Mouse (Mus musculus) central nervous system, embryonic 18 days (tissue): Measurements from ENCODE around the gene Plcxd2. TPM values are rescaled to one million over a fixed set of nuclear protein-coding genes. Genes with fewer than 3 reads are reported as not detected.

ENCODE experiments used
- polyA plus RNA-seq: library from polyadenylated mRNA; depleted of rRNA; stranded (reverse); fragments of >200 nt; gene quantifications from 2 replicates; pipeline ENCODE4 v1.2.3, GENCODE M21; 2012; rRNA removed

The Plcxd2 gene
- polyA plus RNA-seq = 18.5 and 19.1 TPM in 2 replicates

GRCm38 (mm10) chr16:46010153-46010905 lies at the start of gene Plcxd2:
Gene Plcxd2 (minus strand): TSS chr16:46010218.

GRCm38 (mm10) chr16:45953394-45953793 lies 56.6 kb downstream of the Plcxd2 start, which contains the start of gene Phldb2:
Gene Phldb2 (minus strand): TSS chr16:45953598.

Other genes starting within 250 kb of the Plcxd2 start
- gene Phldb2, start 56.6 kb downstream of the Plcxd2 start, polyA plus RNA-seq = 5.2 and 6.0 TPM in 2 replicates
- gene Cd96, start 110.0 kb upstream of the Plcxd2 start, polyA plus RNA-seq = 0.04 and 0.10 TPM in 2 replicates
- gene Gm4737, start 144.9 kb upstream of the Plcxd2 start, polyA plus RNA-seq = 2.8 and 4.2 TPM in 2 replicates